In genomic region chr2:173024392-173024791, GRCm38 (mm10) we compare ENCODE assay signal across 9 mouse cellular contexts. TPM values are rescaled to one million over a fixed set of nuclear protein-coding genes. Genes with fewer than 3 reads are reported as not detected.
DNase-seq lines count a peak whose midpoint lies in the region; ATAC-seq and TF ChIP-seq lines count a peak whose summit lies in the region.
"Had no signal": no experiment of that assay in that cellular context is flagged by ENCODE, and none has a peak within 500 bp of the region (broad histone marks: within the 10 kb centered on the region; RNA-seq: fewer than 3 reads in every experiment).

No protein-coding gene starts in this region.

- DNase-seq in heart, postnatal 10 days, result no peak
- DNase-seq in thymus, adult 2 months, result no peak
- no peak for DNase-seq in thymus, postnatal 25 days
- DNase-seq in testis, postnatal 14 days (ENCODE audit: low spot score), result no peak
- no peak for DNase-seq in embryo, embryonic 11 days
- no peak for DNase-seq in layer of hippocampus, adult 18-20 months (ENCODE audit: low spot score in 2 of 2)

- H3K9me3 ChIP-seq in heart, embryonic 14.5 days (ENCODE audit: control insufficient read depth, low read length), result no peaks in the 10 kb centered on the region
- no peaks in the 10 kb centered on the region for H3K9me3 ChIP-seq in limb, embryonic 13.5 days

- no peak for TF ChIP-seq CTCF in thymus, adult 2 months (IDR thresholded peaks at IDR 0.05; ENCODE audit: borderline replicate concordance, control insufficient read depth, extremely low read depth, insufficient read depth, low read length, poor library complexity)

- intact Hi-C loops in heart, postnatal 10 days (cut with DNase I), result loop anchor here (10.0 kb wide), 1 partner anchor 230 kb away; no protein-coding TSS in a partner anchor

- H3K27ac ChIP-seq in heart, embryonic 14.5 days (replicated peaks in 1 of 2; ENCODE audit: control insufficient read depth in 1 of 2, insufficient read depth in 1 of 2, low read depth in 2 of 2, low read length in 2 of 2), result peak overlapping the region in 1 of 2 experiments; percentile 3; a peak in 2 of 4 replicates
- no peak overlapping the region for H3K27ac ChIP-seq in thymus, adult 2 months (ENCODE audit: control insufficient read depth, insufficient read depth, low read length)
- no peak overlapping the region for H3K27ac ChIP-seq in limb, embryonic 13.5 days

- H3K36me3 ChIP-seq in heart, embryonic 14.5 days (ENCODE audit: control insufficient read depth, insufficient read depth, low read length), result peaks cover 56% of the 10 kb centered on the region
- peaks cover 44% of the 10 kb centered on the region for H3K36me3 ChIP-seq in thymus, adult 2 months (ENCODE audit: control insufficient read depth, insufficient read depth, low read length)
- peaks cover 44% of the 10 kb centered on the region for H3K36me3 ChIP-seq in limb, embryonic 13.5 days

- H3K27me3 ChIP-seq in heart, embryonic 14.5 days (ENCODE audit: control insufficient read depth, insufficient read depth, low read length), result no peaks in the 10 kb centered on the region
- no peaks in the 10 kb centered on the region for H3K27me3 ChIP-seq in thymus, adult 2 months (ENCODE audit: control insufficient read depth, insufficient read depth, low read length)
- peaks cover 12% of the 10 kb centered on the region for H3K27me3 ChIP-seq in limb, embryonic 13.5 days

- peaks cover 60 to 68% of the 10 kb centered on the region in 2 experiments for H3K4me1 ChIP-seq in heart, embryonic 14.5 days (ENCODE audit: control insufficient read depth in 2 of 2, insufficient read depth in 2 of 2, low read length in 2 of 2)
- peaks cover 80% of the 10 kb centered on the region for H3K4me1 ChIP-seq in thymus, adult 2 months (replicated peaks; ENCODE audit: control insufficient read depth, insufficient read depth, low read length)
- peaks cover 66% of the 10 kb centered on the region for H3K4me1 ChIP-seq in limb, embryonic 13.5 days

- H3K4me2 ChIP-seq in heart, embryonic 14.5 days (ENCODE audit: low read length), result peak overlapping the region; percentile 84
- peak overlapping the region; percentile 80 for H3K4me2 ChIP-seq in limb, embryonic 13.5 days (replicated peaks)

- no peak for ATAC-seq in heart, embryonic 14.5 days (ENCODE audit: insufficient number of reproducible peaks, insufficient read depth, low FRiP score, low read depth)
- no peak for ATAC-seq in limb, embryonic 13.5 days (ENCODE audit: low FRiP score, low read depth)

- WGBS in heart, embryonic 14.5 days, result 46% methylated on average over 8 of the region's 8 CpGs
- WGBS in thymus, adult 2 months, result 83% methylated on average over 8 of the region's 8 CpGs
- 70% methylated on average over 8 of the region's 8 CpGs for WGBS in limb, embryonic 13.5 days

- no peak for TF ChIP-seq POLR2A in thymus, adult 2 months (IDR thresholded peaks at IDR 0.05; ENCODE audit: control insufficient read depth, extremely low read depth, insufficient read depth, low read length, poor library complexity)

- H3K9ac ChIP-seq in heart, embryonic 14.5 days (ENCODE audit: low read length), result peak overlapping the region; percentile 93
- H3K9ac ChIP-seq in limb, embryonic 13.5 days, result peak overlapping the region; percentile 51

- peak overlapping the region; percentile 93 to 96 for H3K4me3 ChIP-seq in heart, embryonic 14.5 days (ENCODE audit: control insufficient read depth in 1 of 2, insufficient read depth in 1 of 2, low read depth in 1 of 2, low read length in 2 of 2)
- H3K4me3 ChIP-seq in thymus, adult 2 months (ENCODE audit: control insufficient read depth, insufficient read depth, low read length), result peak overlapping the region; percentile 29
- H3K4me3 ChIP-seq in limb, embryonic 13.5 days, result peak overlapping the region; percentile 74; the same call in 1 of the 2 replicates

RNA-seq across cellular contexts. Expression of gene Rbm38, which starts 4.1 kb away (rescaled TPM):
- 126 and 129 TPM in 2 replicates for polyA plus RNA-seq in heart, embryonic 14.5 days (2014; fragmentation: Nextera tagmentation; extraction: Ambion mirVana)
- total RNA-seq in heart, postnatal 10 days (2021), result 100 to 1,000 TPM; 146 to 187 TPM
- 1,267 and 1,290 TPM in 2 replicates for polyA plus RNA-seq in thymus, adult 2 months (2012; rRNA removed)
- polyA plus RNA-seq in limb, embryonic 13.5 days (2015; fragmentation: Nextera tagmentation; extraction: Ambion mirVana), result 28.3 and 29.0 TPM in 2 replicates
- total RNA-seq in layer of hippocampus, adult 18-20 months (2021), result 1 to 10 TPM; 4.5 to 4.7 TPM

RNA-seq across cellular contexts. Expression of gene Rae1, which starts 24.5 kb away (rescaled TPM):
- polyA plus RNA-seq in heart, embryonic 14.5 days (2014; fragmentation: Nextera tagmentation; extraction: Ambion mirVana), result 99.7 and 101 TPM in 2 replicates
- total RNA-seq in heart, postnatal 10 days (2021), result 10 to 100 TPM; 37.7 to 42.8 TPM
- 111 and 122 TPM in 2 replicates for polyA plus RNA-seq in thymus, adult 2 months (2012; rRNA removed)
- 148 and 155 TPM in 2 replicates for polyA plus RNA-seq in limb, embryonic 13.5 days (2015; fragmentation: Nextera tagmentation; extraction: Ambion mirVana)
- total RNA-seq in layer of hippocampus, adult 18-20 months (2021), result 10 to 100 TPM; 70.3 to 75.5 TPM

RNA-seq across cellular contexts. Expression of gene Spo11, which starts 46.9 kb away (rescaled TPM):
- 0.32 TPM in 1 of 2 replicates, not detected in the other for polyA plus RNA-seq in heart, embryonic 14.5 days (2014; fragmentation: Nextera tagmentation; extraction: Ambion mirVana)
- total RNA-seq in heart, postnatal 10 days (2021), result not detected
- polyA plus RNA-seq in thymus, adult 2 months (2012; rRNA removed), result 101 and 126 TPM in 2 replicates
- 1.4 and 1.5 TPM in 2 replicates for polyA plus RNA-seq in limb, embryonic 13.5 days (2015; fragmentation: Nextera tagmentation; extraction: Ambion mirVana)
- total RNA-seq in layer of hippocampus, adult 18-20 months (2021), result not detected
- total RNA-seq: adrenal gland, postnatal 4 days had no signal

Comparison
In these comparisons a context has a peak if more than half of its experiments do, and no peak if none do; other contexts are left out.
1. H3K4me3 ChIP-seq: peak in every context shown above with its lines; median percentile 94 in heart, embryonic 14.5 days; 74 in limb, embryonic 13.5 days; 29 in thymus, adult 2 months.
2. RNA of gene Spo11, which starts 46.9 kb away (polyA plus RNA-seq): 101 to 126 TPM in thymus, adult 2 months; 1.4 to 1.5 TPM in limb, embryonic 13.5 days and 0.32 TPM in heart, embryonic 14.5 days; every median in the first group is over 10 times any median in the second.